Mouse (Mus musculus): ENCODE results near the gene Rhog. TPM values are rescaled to one million over a fixed set of nuclear protein-coding genes. Genes with fewer than 3 reads are reported as not detected.
"Not testable (repeated sequence)": the region's sequence is repeated elsewhere in the genome, so short reads cannot be mapped to it uniquely, and the experiment has no call there.

Rhog gene
- polyA plus RNA-seq, 1 experiment from 2014 or later: 32.2 TPM

GRCm38 (mm10) chr7:102272422-102272948 lies 16.6 kb upstream of the Rhog start:
- peaks cover 4% of the 10 kb centered on the region; the same call in 1 of the 2 replicates for H3K4me1 ChIP-seq (replicated peaks; ENCODE audit: control insufficient read depth, insufficient read depth, low read length)
- no peak for ATAC-seq (replicated peaks; ENCODE audit: low FRiP score)

GRCm38 (mm10) chr7:102268395-102268748 lies 12.5 kb upstream of the Rhog start:
- H3K4me2 ChIP-seq (ENCODE audit: low read depth, low read length, severe bottlenecking): peak overlapping the region; percentile 94

More at GRCm38 (mm10) chr7:102272422-102272948, 16.6 kb upstream of the Rhog start:
- Histone ChIP-seq H3K36me3 (ENCODE audit: control insufficient read depth, insufficient read depth, low read length) (no peaks in the 10 kb centered on the region), H3K4me2 (ENCODE audit: low read depth, low read length, severe bottlenecking) (no peak overlapping the region), H3K27ac (ENCODE audit: low read depth, low read length) (no peak overlapping the region), H3K9me3 (ENCODE audit: control insufficient read depth, low read length) (no peaks in the 10 kb centered on the region), H3K9ac (ENCODE audit: low read length) (no peak overlapping the region), H3K4me3 (ENCODE audit: low read depth, low read length) (no peak overlapping the region), H3K27me3 (ENCODE audit: control insufficient read depth, insufficient read depth, low read length) (0 out of 2 replicates have a peak, but pooled peaks cover 3% of the 10 kb centered on the region)
- 89% methylated on average over 3 of the region's 3 CpGs for WGBS
- no peak for DNase-seq (ENCODE audit: low spot score)

GRCm38 (mm10) chr7:102267601-102268394 lies 11.9 kb upstream of the Rhog start, which contains the start of gene Stim1:
Gene Stim1, plus strand, starts transcription at chr7:102267806.
- ATAC-seq (replicated peaks; ENCODE audit: low FRiP score) (peak; percentile 84), DNase-seq (ENCODE audit: low spot score) (no peak)
- Histone ChIP-seq H3K27me3 (ENCODE audit: control insufficient read depth, insufficient read depth, low read length) (0 out of 2 replicates have a peak, but pooled peaks cover 3% of the 10 kb centered on the region), H3K4me2 (ENCODE audit: low read depth, low read length, severe bottlenecking) (peak within 1 kb of the TSS; percentile 94), H3K27ac (ENCODE audit: low read depth, low read length) (no peak within 1 kb of the TSS), H3K9ac (ENCODE audit: low read length) (peak within 1 kb of the TSS; percentile 68), H3K4me3 (ENCODE audit: low read depth, low read length) (peak within 1 kb of the TSS; percentile 80), H3K9me3 (ENCODE audit: control insufficient read depth, low read length) (no peaks in the 10 kb centered on the region), H3K36me3 (ENCODE audit: control insufficient read depth, insufficient read depth, low read length) (no peaks in the 10 kb centered on the region), H3K4me1 (replicated peaks; ENCODE audit: control insufficient read depth, insufficient read depth, low read length) (peaks cover 4% of the 10 kb centered on the region; the same call in 1 of the 2 replicates)
- WGBS: under 1% methylated on average over 61 of the region's 73 CpGs

More at GRCm38 (mm10) chr7:102268395-102268748, 12.5 kb upstream of the Rhog start:
- no peaks in the 10 kb centered on the region for H3K36me3 ChIP-seq (ENCODE audit: control insufficient read depth, insufficient read depth, low read length)
- peak overlapping the region; percentile 80 for H3K4me3 ChIP-seq (ENCODE audit: low read depth, low read length)
- H3K4me1 ChIP-seq (replicated peaks; ENCODE audit: control insufficient read depth, insufficient read depth, low read length): peaks cover 4% of the 10 kb centered on the region; the same call in 1 of the 2 replicates
- H3K9ac ChIP-seq (ENCODE audit: low read length): peak overlapping the region; percentile 68
- DNase-seq (ENCODE audit: low spot score) (no peak), ATAC-seq (replicated peaks; ENCODE audit: low FRiP score) (no peak)
- H3K27me3 ChIP-seq (ENCODE audit: control insufficient read depth, insufficient read depth, low read length): 0 out of 2 replicates have a peak, but pooled peaks cover 3% of the 10 kb centered on the region
- 6% methylated on average over 12 of the region's 12 CpGs for WGBS
- H3K27ac ChIP-seq (ENCODE audit: low read depth, low read length): no peak overlapping the region
- no peaks in the 10 kb centered on the region for H3K9me3 ChIP-seq (ENCODE audit: control insufficient read depth, low read length)

DNA sequence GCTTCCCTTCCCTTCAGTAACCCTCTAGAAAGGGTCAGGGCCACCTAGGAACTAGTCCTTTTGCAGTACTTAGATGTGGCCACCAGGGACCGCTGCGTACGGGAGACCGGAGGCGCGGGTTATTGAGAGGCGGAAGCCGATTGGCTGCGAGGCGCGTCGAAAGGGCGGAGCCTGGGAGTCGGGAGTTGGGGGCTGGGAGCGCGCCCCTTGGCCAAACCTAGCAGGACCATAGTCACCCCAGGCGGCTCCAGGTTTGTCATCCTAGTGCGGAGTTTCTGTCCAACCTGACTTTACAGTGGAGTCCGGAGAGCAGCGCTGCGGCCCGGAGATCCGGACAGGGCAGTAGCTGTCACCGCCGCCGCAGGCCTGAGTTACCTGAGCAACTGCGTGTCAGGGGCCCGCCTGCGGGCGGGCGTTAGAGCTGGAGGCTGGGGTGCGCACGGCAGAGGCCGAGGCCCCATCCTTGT lies 11.3 kb upstream of the Rhog start:
- Histone ChIP-seq H3K4me2 (ENCODE audit: low read depth, low read length, severe bottlenecking) (peak overlapping the region; percentile 94), H3K36me3 (ENCODE audit: control insufficient read depth, insufficient read depth, low read length) (no peaks in the 10 kb centered on the region), H3K27ac (ENCODE audit: low read depth, low read length) (no peak overlapping the region), H3K27me3 (ENCODE audit: control insufficient read depth, insufficient read depth, low read length) (0 out of 2 replicates have a peak, but pooled peaks cover 3% of the 10 kb centered on the region), H3K4me1 (replicated peaks; ENCODE audit: control insufficient read depth, insufficient read depth, low read length) (peaks cover 4% of the 10 kb centered on the region; the same call in 1 of the 2 replicates), H3K9me3 (ENCODE audit: control insufficient read depth, low read length) (no peaks in the 10 kb centered on the region), H3K9ac (ENCODE audit: low read length) (peak overlapping the region; percentile 68), H3K4me3 (ENCODE audit: low read depth, low read length) (peak overlapping the region; percentile 80)
- WGBS: under 1% methylated on average over 34 of the region's 34 CpGs
- DNase-seq (ENCODE audit: low spot score) (peak; percentile 96), ATAC-seq (replicated peaks; ENCODE audit: low FRiP score) (peak; percentile 94)

DNA sequence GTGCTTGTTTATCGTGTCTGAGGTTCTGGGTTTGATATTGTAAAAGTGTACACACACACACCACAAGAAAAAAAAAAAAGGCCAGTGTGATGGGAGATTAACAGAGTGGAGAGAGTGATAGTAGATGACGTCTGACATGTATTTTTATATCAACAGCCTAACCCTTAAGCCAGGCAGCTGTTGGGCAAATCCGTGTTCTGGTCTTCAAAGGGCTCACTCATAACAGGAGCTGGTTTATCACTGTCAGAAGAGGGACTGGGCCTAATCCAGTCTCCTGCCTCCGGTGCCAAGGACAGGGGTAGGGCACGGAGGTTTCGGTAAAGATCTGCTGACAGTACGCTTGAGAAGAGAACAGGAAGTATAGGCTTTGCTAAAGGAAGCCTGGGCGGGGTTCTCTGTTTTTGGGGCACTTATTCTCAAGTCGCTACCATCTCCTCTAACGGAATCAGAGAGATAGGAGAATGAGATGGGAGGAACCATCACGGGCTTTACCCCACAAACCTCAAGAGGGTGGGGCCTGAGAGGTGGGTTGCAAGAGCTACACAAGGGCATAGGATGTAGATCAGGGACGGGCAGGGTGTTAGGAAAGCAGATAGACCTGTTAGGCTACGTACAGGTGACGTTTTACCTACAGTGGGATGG lies 10.7 kb upstream of the Rhog start:
- Histone ChIP-seq H3K4me2 (ENCODE audit: low read depth, low read length, severe bottlenecking) (no peak overlapping the region), H3K27ac (ENCODE audit: low read depth, low read length) (no peak overlapping the region), H3K36me3 (ENCODE audit: control insufficient read depth, insufficient read depth, low read length) (no peaks in the 10 kb centered on the region), H3K4me1 (replicated peaks; ENCODE audit: control insufficient read depth, insufficient read depth, low read length) (peaks cover 4% of the 10 kb centered on the region; the same call in 1 of the 2 replicates), H3K4me3 (ENCODE audit: low read depth, low read length) (no peak overlapping the region), H3K9me3 (ENCODE audit: control insufficient read depth, low read length) (no peaks in the 10 kb centered on the region), H3K9ac (ENCODE audit: low read length) (no peak overlapping the region), H3K27me3 (ENCODE audit: control insufficient read depth, insufficient read depth, low read length) (0 out of 2 replicates have a peak, but pooled peaks cover 3% of the 10 kb centered on the region)
- WGBS: 57% methylated on average over 14 of the region's 14 CpGs
- no peak for DNase-seq (ENCODE audit: low spot score)
- ATAC-seq (replicated peaks; ENCODE audit: low FRiP score): peak; percentile 57

- H3K4me1 ChIP-seq (replicated peaks; ENCODE audit: control insufficient read depth, insufficient read depth, low read length); H3K9me3 ChIP-seq (ENCODE audit: control insufficient read depth, low read length); H3K4me3 ChIP-seq (ENCODE audit: low read depth, low read length); ATAC-seq (replicated peaks; ENCODE audit: low FRiP score); H3K36me3 ChIP-seq (ENCODE audit: control insufficient read depth, insufficient read depth, low read length); H3K27ac ChIP-seq (ENCODE audit: low read depth, low read length); H3K4me2 ChIP-seq (ENCODE audit: low read depth, low read length, severe bottlenecking); DNase-seq (ENCODE audit: low spot score); H3K9ac ChIP-seq (ENCODE audit: low read length); H3K27me3 ChIP-seq (ENCODE audit: control insufficient read depth, insufficient read depth, low read length): not testable (repeated sequence)
- WGBS: 94% methylated on average over 10 of the region's 10 CpGs
Observed at GRCm38 (mm10) chr7:102266021-102266400, 10.2 kb upstream of the Rhog start.

GRCm38 (mm10) chr7:102263020-102263419 lies 7.2 kb upstream of the Rhog start:
- no peak for DNase-seq (ENCODE audit: low spot score)
- no peaks in the 10 kb centered on the region for H3K9me3 ChIP-seq (ENCODE audit: control insufficient read depth, low read length)
- no peak overlapping the region for H3K9ac ChIP-seq (ENCODE audit: low read length)
- 93% methylated on average over 2 of the region's 2 CpGs for WGBS
- 0 out of 2 replicates have a peak, but pooled peaks cover under 1% of the 10 kb centered on the region for H3K27me3 ChIP-seq (ENCODE audit: control insufficient read depth, insufficient read depth, low read length)
- H3K4me3 ChIP-seq (ENCODE audit: low read depth, low read length): no peak overlapping the region
- no peak overlapping the region for H3K27ac ChIP-seq (ENCODE audit: low read depth, low read length)
- H3K36me3 ChIP-seq (ENCODE audit: control insufficient read depth, insufficient read depth, low read length): no peaks in the 10 kb centered on the region
- H3K4me2 ChIP-seq (ENCODE audit: low read depth, low read length, severe bottlenecking): no peak overlapping the region
- ATAC-seq (replicated peaks; ENCODE audit: low FRiP score): no peak
- H3K4me1 ChIP-seq (replicated peaks; ENCODE audit: control insufficient read depth, insufficient read depth, low read length): 0 out of 2 replicates have a peak, but pooled peaks cover 1% of the 10 kb centered on the region

GRCm38 (mm10) chr7:102260518-102260917 lies 4.7 kb upstream of the Rhog start:
- Histone ChIP-seq H3K27me3 (ENCODE audit: control insufficient read depth, insufficient read depth, low read length) (no peaks in the 10 kb centered on the region), H3K4me2 (ENCODE audit: low read depth, low read length, severe bottlenecking) (no peak overlapping the region), H3K4me1 (replicated peaks; ENCODE audit: control insufficient read depth, insufficient read depth, low read length) (no peaks in the 10 kb centered on the region), H3K27ac (ENCODE audit: low read depth, low read length) (no peak overlapping the region), H3K36me3 (ENCODE audit: control insufficient read depth, insufficient read depth, low read length) (no peaks in the 10 kb centered on the region), H3K4me3 (ENCODE audit: low read depth, low read length) (no peak overlapping the region), H3K9ac (ENCODE audit: low read length) (no peak overlapping the region), H3K9me3 (ENCODE audit: control insufficient read depth, low read length) (no peaks in the 10 kb centered on the region)
- ATAC-seq (replicated peaks; ENCODE audit: low FRiP score): no peak
- DNase-seq (ENCODE audit: low spot score): no peak
- 95% methylated on average over 1 of the region's 1 CpGs for WGBS
